In the genomic region with DNA sequence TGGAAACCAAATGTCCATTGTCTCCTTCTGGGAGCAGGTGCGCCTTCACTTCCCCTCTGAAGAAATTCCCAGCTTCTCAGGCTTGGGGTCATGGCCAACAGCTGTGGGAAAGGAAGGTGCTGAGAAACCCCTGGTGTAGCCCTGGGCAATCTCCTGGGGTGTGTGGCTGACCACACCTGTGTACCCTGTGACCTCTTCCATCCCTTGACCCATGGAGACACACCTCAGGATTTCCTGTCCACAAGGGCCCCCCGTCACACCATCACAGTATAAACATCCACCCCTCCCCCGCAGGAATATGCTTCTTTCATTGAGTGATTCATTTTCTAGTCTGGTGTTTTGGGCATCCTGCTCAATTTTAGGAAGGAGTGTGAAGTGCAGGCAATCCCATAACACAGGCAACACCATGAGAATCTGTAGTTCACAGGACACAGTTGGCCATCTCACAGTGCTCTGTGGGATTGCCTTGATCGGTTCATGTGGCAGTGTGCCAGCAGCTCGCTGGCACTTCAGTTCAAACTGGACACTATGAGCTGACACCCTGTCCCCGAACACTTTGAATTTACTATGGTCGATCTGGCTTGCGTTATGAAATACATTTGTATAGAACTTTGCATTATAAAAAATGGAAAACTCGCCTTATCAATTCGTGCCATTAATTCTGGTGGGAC, we compare ENCODE assay signal across 14 mouse cellular contexts.
DNase-seq lines count a peak whose midpoint lies in the region; ATAC-seq lines count a peak whose summit lies in the region.
"Had no signal": no experiment of that assay in that cellular context is flagged by ENCODE, and none has a peak within 500 bp of the region (broad histone marks: within the 10 kb centered on the region; RNA-seq: fewer than 3 reads in every experiment).

No protein-coding gene starts in this region.

- H3K27ac ChIP-seq in hindbrain, embryonic 12.5 days: no peak overlapping the region
- no peak overlapping the region for H3K27ac ChIP-seq in hindbrain, embryonic 10.5 days
- H3K27ac ChIP-seq in brown adipose tissue, adult 24 weeks (replicated peaks; ENCODE audit: low read depth, low read length): peak overlapping the region; percentile 96
- H3K27ac ChIP-seq in forebrain, embryonic 15.5 days (replicated peaks): no peak overlapping the region
- H3K27ac ChIP-seq: hindbrain, embryonic 15.5 days had no signal

- H3K4me3 ChIP-seq in hindbrain, embryonic 12.5 days: no peak overlapping the region
- no peak overlapping the region for H3K4me3 ChIP-seq in hindbrain, embryonic 10.5 days
- H3K4me3 ChIP-seq in brown adipose tissue, adult 24 weeks (ENCODE audit: insufficient read depth, low read depth, low read length): no peak overlapping the region
- H3K4me3 ChIP-seq in forebrain, embryonic 15.5 days: no peak overlapping the region
- H3K4me3 ChIP-seq: erythroblast, embryonic 14.5 days; hindbrain, embryonic 15.5 days had no signal

- H3K9me3 ChIP-seq in hindbrain, embryonic 12.5 days (replicated peaks): no peaks in the 10 kb centered on the region
- H3K9me3 ChIP-seq in hindbrain, embryonic 10.5 days: no peaks in the 10 kb centered on the region
- H3K9me3 ChIP-seq in forebrain, embryonic 15.5 days: no peaks in the 10 kb centered on the region
- H3K9me3 ChIP-seq: hindbrain, embryonic 15.5 days had no signal

- WGBS in hindbrain, embryonic 12.5 days: 84% methylated on average over 10 of the region's 10 CpGs
- WGBS in hindbrain, embryonic 10.5 days: 89% methylated on average over 10 of the region's 10 CpGs
- 87% methylated on average over 10 of the region's 10 CpGs for WGBS in forebrain, embryonic 15.5 days

- H3K4me1 ChIP-seq in hindbrain, embryonic 12.5 days: no peaks in the 10 kb centered on the region
- H3K4me1 ChIP-seq in hindbrain, embryonic 10.5 days (replicated peaks): no peaks in the 10 kb centered on the region
- H3K4me1 ChIP-seq in brown adipose tissue, adult 24 weeks (ENCODE audit: control insufficient read depth, insufficient read depth, insufficient read length, low read length): peaks cover 10% of the 10 kb centered on the region
- H3K4me1 ChIP-seq in forebrain, embryonic 15.5 days: no peaks in the 10 kb centered on the region
- H3K4me1 ChIP-seq: hindbrain, embryonic 15.5 days had no signal

- no peaks in the 10 kb centered on the region for H3K36me3 ChIP-seq in hindbrain, embryonic 12.5 days
- no peaks in the 10 kb centered on the region for H3K36me3 ChIP-seq in hindbrain, embryonic 10.5 days
- H3K36me3 ChIP-seq in forebrain, embryonic 15.5 days: no peaks in the 10 kb centered on the region
- H3K36me3 ChIP-seq: hindbrain, embryonic 15.5 days had no signal

- no peak overlapping the region for H3K4me2 ChIP-seq in hindbrain, embryonic 12.5 days (replicated peaks)
- no peak overlapping the region for H3K4me2 ChIP-seq in forebrain, embryonic 15.5 days (replicated peaks)
- H3K4me2 ChIP-seq: hindbrain, embryonic 15.5 days had no signal

- H3K27me3 ChIP-seq in hindbrain, embryonic 12.5 days: no peaks in the 10 kb centered on the region
- no peaks in the 10 kb centered on the region for H3K27me3 ChIP-seq in hindbrain, embryonic 10.5 days (ENCODE audit: insufficient read depth, poor library complexity, severe bottlenecking)
- no peaks in the 10 kb centered on the region for H3K27me3 ChIP-seq in forebrain, embryonic 15.5 days
- H3K27me3 ChIP-seq: hindbrain, embryonic 15.5 days had no signal

- ATAC-seq in hindbrain, embryonic 12.5 days (ENCODE audit: low FRiP score): 0 out of 2 replicates have a peak, but pooled peaks have one; percentile 22
- no peak for ATAC-seq in forebrain, embryonic 15.5 days (replicated peaks)
- ATAC-seq: midbrain, embryonic 16.5 days had no signal

- no peak for DNase-seq in hindbrain, embryonic 10.5 days (ENCODE audit: low spot score)
- DNase-seq in R1 (ENCODE audit: low read depth, low spot score) (peak; percentile 7), MN1 (ENCODE audit: low spot score) (no peak)
- peak; percentile 28 to 40 for DNase-seq in kidney, adult 8-10 months
- no peak for DNase-seq in right cerebral cortex, postnatal 25 days
- DNase-seq: liver; right cerebral cortex, adult 18-20 months; thymus, postnatal 4 days had no signal

- H3K9ac ChIP-seq in hindbrain, embryonic 12.5 days: no peak overlapping the region
- no peak overlapping the region for H3K9ac ChIP-seq in forebrain, embryonic 15.5 days (replicated peaks)
- H3K9ac ChIP-seq: hindbrain, embryonic 15.5 days had no signal

Comparison
In these comparisons a context has a peak if more than half of its experiments do, and no peak if none do; other contexts are left out.
1. DNase-seq: peak in R1 (single experiment) and kidney, adult 8-10 months (2 of 2); none in hindbrain, embryonic 10.5 days (single experiment), MN1 (single experiment) and right cerebral cortex, postnatal 25 days (single experiment).